Mouse (Mus musculus) megakaryocyte, adult 5-6 weeks (primary cell): ENCODE results near the gene Mif4gd. TPM values are rescaled to one million over a fixed set of nuclear protein-coding genes. Genes with fewer than 3 reads are reported as not detected.

ENCODE experiments used
- ATAC-seq: 2 replicates; pipeline ENCODE4 v1.8.0; 2016; ENCODE audit warnings: mild to moderate bottlenecking, inconsistent platforms; ENCODE audit not compliant: poor library complexity, severe bottlenecking
- total RNA-seq, 2 experiments: library from RNA; stranded (forward) in 1 of 2; stranded (reverse) in 1 of 2; fragments of 153-499, 151-499 nt in 1 of 2; fragments of 221-1000, 200-1000 nt in 1 of 2; gene quantifications; 2 replicates each; pipeline versions ENCODE4 v1.2.3 to v1.2.4; 2015 to 2017

Mif4gd gene
- total RNA-seq, 2 experiments from 2014 or later, result 24.4 to 28.0 TPM

DNA sequence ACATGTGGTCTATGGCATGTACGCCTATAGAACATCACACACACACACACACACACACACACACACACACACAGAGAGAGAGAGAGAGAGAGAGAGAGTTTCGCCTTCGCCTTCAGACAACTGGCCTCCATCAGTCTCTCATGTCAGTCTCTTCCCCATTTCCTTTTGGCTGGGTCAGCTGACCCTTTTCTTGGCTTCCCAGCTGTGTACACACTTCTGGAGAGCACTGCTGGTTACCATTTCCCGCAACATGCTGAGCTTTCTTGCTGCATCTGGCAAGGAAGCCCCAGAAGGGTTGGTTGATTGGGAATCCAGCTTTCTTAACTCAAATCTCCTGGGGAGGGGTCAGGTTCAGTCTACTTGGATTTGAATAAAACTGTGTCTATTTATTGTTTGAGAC, 21.3 kb upstream of the Mif4gd start:
- ATAC-seq, result no peak

DNA sequence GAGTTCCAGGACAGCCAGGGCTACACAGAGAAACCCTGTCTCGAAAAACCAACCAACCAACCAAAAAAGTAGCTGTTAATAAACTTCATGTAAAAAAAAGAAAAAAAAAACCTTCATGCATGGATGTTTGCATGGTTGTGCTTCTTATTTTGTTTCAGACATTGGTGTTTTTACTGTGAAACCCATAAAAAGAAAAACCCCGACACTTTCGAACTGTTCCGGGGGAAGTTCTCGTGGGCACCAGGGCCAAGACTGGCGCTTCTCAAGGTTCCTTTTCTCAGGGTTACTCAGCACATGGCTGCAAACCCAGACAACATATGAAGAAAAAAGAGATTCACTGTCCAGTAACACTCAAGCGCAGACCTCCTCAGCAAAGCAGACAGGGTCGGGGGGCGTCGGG, 20.1 kb upstream of the Mif4gd start:
- ATAC-seq, result no peak

DNA sequence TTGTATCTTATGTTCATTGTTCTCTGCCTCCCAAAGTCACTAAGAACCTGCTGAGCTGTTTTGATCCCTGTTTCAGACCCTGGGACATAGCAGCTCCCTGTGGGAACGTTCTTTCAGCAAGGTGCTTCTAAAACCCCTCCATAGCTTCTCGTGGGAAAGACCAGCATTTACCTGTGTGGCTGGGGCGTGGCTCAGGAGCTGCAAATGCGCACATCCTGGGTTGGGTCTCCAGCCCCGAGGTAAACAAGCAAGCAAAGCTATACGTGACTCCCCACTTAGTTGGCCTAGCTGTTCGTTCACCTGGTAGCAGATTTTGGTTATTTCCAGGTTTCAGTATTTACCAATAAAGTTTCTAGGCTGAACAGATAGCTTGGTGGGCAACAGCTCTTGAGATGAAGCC, 19.5 kb upstream of the Mif4gd start:
- no peak for ATAC-seq

DNA sequence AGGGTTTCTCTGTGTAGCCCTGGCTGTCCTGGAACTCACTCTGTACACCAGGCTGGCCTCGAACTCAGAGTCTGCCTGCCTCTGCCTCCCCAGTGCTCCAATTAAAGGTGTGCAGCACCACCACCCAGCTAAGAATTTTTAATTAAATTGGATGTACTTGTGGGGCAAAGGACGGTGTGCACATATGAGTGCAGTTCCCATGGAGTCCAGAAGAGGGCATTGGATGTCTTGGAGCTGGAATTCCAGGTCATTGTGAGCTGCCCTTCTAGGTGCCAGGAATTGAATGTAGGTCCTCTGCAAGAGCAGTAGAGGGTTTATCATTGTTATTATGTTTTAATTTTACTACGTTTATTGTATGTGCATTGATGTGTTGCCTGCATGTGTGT, 18.7 kb upstream of the Mif4gd start:
- ATAC-seq, result no peak

DNA sequence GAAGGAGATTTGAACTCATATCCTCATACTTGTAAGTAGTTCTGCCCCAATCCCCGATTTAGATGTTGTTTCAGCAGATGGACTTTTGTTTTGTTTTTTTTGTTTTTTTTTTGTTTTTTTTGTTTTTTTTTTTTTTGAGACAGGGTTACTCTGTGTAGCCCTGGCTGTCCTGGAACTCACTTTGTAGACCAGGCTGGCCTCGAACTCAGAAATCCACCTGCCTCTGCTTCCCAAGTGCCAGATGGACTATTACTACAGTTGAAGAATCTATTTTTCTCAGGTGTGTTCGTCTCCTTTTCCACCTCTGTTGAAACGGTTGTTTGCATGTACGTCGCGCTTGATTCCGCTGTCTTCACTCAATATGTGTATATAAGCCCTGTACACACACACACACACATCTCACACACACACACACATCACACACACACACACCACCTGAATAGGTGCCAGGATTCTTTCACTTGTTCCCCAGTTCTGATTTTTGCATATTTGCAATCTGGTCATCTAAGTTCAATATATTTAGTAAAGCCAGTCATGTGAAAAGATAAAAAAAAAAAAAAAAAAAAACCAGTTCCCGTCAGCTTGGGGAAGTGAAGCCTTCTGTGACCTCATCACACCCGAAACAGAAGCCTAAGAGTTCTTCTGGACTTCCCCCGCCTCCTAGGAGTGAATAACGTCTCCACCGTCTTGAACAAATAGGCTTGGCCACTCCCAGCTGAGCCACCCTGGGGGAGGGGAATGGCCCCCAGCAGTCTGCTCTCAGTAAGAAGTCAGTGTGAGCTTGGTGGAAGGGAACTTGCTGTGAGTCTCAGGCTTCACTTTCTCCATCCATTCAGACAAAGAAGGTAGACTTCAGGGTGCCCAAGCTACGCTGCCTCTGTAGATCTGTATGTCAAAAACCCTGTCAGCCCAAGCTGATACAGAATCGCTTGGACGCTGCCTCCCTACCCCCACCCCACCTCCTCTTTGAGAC, 18.0 kb upstream of the Mif4gd start:
- peak; percentile 68 for ATAC-seq

DNA sequence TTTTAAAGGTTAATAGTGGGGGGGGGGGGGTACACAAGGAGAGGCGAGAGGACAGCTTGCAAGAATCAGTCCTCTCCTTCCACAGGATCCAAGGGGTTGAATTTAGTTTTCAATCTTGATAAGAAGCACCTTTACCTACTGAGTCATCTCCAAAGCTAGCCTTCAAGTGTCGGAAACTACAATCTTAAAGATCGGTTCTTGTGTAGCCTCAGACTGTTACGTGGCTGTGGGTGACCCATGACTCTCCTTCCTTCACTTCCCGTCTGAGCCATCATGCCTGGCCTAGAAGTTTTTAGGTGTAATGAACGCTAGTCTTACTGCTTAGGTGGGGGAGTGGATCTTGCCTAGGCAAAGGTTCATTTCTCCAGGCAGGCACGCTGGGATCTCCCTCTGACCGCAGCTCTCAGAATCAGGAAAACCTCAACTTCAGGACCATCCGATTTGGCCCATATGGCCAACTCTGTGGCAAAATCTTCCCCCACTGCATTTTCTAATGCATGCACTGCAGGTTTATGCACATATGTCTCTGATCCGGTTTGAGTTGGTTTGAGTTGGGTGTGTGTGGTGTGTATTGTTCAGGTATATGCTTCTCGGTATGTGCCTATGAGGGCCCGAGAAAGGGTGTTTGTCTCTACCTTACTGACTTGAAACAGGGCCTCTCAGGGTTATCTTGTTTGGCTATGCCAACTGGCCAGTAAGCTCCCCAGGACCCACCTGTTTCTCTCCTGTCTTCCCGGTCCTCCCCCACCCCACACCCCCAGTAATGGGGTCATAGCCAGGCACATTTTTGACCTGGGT, 17.2 kb upstream of the Mif4gd start:
- no peak for ATAC-seq

DNA sequence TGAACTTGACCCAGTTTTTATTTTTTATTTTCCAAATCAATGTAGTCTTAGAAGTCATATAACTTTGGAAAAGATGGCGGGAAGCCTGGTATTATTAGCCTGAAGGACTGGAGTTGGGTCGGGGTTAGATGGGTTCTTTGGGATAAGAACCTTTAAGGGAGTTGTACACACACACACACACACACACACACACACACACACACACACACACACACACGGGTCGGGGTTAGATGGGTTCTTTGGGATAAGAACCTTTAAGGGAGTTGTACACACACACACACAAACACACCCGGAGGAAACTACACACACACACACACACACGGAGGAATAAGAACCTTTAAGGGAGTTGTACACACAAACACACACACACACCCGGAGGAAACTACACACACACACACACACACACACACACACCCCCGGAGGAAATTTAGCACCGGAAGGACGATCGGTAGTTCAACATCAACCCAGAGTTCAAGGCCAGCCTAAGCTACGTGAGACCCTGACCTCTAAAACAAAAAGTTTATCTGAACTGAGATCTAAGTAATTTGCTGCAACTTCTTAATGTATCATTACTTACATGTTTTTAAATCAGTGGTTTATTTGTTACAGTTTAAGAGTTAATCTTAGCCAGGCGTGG, 15.8 kb upstream of the Mif4gd start:
- ATAC-seq, result no peak

DNA sequence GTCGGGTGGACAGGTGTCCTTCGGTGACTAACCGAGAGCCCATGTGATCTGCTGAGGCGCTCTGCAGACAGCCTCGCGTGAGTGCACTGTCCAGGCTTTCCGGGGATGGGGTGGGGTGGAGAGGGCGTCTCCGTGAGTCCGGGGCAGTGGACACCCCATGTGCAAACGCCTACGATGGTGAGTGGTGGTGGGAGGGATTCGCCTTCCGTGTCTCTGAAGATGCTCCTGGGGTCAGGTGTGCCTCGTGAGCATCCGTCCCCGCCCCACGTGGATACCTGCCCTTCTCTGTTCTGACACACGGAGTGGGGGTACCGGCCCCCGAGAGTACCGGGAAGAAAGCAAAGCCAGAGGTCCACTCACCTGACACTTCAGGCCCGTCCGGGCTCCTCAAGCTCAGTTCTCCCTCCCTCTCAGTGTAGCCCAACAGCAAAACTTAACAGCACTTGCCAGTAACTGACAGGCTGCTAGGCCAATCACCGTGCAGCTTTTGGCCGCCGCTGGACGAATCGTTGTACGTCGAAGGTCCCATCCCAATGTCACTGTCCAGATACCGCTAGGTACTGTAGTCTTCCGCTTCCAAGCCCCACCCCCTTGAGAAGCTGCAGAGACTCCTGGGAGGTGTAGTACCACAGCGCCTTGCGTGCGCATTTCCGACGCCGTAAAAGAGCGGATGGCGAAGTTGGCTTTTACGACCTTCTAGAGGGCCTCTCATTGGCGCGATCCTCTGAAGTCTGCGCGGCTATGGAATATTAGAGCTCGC, 15.1 kb upstream of the Mif4gd start, which contains the start of gene Slc25a19:
Gene Slc25a19, minus strand, starts transcription at position 591 of the 760 bp plus-strand sequence.
- ATAC-seq, result peak; percentile 92

DNA sequence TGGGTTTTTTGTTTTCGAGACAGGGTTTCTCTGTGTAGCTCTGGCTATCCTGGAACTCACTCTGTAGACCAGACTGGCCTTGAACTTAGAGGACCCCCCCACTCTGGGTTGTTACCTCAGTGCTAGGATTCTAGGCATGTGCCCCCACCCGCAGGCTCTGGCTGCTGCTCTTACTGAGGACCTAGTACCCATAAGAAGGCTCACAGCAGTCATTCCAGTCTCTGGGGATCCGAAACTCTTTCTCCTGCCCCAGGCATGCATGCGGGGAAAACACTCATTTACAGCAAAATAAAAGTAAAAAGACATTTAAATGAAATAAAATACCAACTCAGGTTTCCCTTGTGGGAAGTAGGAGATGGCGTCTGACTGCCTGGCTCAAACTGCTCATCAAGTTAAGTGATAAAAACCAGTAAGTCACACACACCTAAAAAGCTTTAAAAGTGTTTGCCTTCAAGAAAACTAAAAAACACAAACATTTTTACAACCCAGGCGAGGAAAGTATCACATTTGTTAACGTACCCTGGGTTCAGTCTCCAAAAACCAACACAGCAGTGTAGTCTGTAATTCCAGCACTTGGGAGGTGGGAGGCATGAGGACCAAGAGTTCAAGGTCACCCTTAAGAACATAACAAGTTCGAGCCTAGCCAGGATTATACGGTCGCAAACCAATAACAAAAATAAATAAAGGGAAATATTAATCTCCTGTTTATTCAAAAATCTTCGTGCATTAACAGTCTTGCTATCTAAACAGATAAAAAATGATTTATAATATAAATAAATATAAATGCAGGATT, 14.3 kb upstream of the Mif4gd start:
- ATAC-seq, result no peak

DNA sequence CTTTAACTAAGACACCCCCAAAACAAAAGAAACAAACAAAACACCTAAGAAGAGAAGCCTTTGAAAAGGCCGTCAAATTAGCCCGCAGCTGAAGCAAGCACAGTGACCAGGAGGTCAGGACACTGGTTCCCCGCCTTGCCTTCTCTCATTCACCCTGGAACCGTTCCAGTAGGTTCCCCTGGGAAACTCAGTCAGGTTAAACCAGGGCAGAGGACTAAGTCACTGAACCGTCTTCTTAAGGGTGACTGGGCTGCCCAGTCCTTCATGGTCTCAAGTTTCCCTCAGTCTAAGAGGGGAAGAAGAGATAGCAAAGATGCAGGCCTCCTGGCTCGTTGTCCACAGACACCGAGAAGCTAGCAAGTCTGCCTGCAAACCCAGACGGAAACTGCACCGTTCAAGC, 13.1 kb upstream of the Mif4gd start:
- ATAC-seq, result no peak

DNA sequence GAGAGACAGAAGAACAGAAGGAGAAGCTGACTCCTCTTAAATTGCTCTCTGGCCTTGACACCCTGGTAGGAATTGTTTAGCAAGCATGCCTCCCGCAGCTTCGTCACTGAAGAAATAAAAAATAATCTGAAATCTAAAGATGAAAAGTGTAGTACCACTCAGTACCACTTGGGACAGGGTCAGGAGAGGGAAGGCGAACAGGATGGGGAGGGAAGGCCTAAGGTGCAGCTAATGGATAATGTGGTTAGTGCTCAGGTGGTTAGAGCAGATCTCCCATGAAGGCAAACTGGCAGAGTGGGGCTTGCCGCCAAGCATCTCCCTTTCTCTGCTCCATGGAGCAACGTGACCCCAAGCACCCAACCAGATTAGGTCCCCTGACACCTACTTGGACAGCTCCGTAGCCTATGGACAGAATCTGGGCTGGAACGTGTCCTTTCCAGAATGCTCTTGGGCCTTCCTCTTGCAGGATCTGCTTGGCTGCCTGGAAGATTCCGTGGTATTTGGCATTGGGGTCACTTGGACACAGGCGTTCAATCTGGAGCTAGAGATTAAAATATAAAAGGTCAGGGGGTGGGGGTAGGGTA, 10.8 kb upstream of the Mif4gd start:
- ATAC-seq, result no peak

DNA sequence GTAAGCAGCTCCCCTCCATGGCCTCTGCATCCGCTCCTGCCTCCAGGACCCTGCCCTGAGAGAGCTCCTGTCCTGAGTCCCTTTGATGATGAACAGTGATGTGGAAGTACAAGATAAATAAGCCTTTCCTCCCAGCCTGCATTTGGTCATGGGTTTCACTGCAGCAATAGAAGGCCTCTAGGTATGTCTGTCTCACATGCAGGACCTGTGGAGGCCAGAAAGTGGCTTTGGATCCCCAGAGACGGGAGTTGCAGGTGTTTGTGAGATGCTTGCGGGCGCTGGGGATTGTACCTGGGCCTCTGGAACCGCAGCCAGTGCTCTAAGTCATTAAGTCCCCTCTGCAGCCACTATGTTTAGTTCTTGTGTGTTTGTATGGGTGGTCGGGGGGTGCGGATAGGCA, 7.2 kb upstream of the Mif4gd start:
- ATAC-seq, result no peak

DNA sequence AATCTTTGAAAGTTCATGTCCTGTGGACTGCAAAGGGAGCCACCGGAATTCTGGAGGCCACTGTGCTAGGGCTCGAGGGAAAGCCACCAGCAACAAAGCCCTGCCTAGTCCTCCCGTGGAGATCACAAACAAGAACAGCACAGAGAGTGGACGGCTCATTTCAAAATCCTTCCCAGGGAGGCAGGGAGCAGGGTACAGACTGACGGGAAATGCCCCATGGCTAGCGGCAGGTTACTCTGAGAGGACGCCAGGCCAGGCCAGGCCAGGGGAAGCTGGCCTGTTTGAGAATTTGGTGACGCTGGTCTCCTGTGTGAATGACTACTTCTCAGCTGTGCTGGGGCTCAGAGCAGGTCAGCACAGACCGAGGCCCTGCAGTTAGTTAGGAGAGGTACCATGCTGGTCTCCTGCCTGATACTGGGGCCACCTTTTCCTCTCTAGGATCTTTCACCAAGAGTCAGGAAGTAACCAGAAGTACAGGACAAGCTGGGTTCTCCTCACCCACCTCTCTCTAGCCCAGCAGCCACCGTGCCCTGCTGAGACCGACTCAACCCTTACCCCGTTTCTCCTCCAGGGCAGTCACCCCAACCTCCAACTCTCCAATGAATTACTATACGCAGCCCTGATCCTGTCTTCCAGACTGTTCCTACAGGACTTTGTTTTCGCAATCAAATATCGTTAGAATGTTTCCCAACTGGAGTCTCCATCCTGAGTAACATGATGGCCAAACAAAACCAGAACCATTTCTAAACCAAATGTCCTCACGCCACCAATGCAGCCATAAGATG, 6.2 kb upstream of the Mif4gd start:
- ATAC-seq, result no peak

DNA sequence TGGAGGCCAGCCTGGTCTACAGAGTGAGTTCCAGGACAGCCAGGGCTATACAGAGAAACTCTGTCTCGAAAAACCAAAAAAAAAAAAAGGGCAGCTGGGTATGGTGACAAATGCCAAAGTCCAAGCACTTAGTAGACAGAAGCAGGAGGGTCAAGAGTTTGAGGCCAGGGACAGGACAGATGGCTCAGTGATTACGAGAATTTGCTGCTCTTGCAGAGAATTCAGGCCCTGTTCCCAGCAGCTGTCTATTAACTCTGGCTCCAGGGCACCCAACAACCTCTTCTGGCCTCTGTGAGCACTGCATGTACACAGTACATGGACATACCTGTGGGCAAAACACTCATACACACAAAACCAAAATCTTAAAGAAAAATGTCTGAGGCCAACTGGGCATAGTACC, 5.2 kb upstream of the Mif4gd start:
- no peak for ATAC-seq

DNA sequence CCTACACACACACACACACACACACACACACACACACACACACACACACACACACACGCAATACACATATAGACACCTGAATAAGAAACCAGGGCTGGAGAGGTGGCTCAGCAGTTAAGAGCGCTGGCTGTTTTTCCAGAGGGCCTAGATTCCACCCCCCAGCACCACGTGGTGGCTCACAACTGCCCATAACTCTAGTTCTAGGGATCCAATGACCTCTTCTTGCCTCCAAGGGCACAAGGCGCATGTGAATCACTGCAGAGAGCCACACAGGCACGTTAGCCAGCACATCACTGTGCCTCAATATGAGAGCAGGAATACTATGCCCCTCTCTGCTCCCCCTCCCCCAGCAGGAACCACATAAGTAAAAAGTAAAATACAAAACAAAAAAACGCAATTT, 4.1 kb upstream of the Mif4gd start:
- no peak for ATAC-seq

DNA sequence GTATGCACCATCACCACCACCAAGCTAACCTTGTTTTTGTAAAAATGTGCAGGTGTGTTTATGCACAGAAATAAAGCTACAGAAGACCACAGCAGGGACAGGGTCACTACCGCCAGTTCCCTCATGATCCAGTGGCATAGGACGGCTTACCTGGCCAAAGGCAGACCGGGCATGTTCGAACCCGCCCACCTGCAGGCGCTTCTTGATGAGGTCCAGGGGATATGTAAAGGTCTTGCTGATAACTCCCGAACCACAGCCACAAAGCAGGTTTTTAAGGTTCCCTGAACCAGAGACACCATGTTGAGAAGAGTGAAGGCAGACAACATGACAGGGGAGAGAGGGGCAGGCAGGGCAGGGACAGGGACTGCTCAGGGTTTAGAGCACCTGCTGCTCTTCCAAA, 3.6 kb upstream of the Mif4gd start:
- no peak for ATAC-seq

DNA sequence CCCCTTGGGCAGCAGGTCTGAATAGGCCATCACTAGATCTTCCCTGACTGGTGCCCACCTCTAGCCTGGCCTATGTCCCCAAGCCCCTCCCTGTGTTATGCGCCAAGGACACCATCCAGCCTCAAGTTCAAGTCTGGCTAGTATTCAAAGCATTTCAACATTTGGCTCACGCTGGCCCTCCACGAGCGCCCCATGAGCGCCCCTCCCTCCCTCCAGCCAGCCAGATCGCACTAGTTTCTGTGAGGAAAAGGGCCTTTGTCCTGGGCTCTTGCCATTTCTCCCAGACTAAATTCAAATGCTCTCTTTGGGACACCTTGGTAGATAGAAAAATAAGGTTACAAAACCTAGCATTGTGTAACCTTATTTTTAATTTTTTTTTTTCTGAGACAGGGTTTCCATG, 3.1 kb upstream of the Mif4gd start:
- no peak for ATAC-seq

DNA sequence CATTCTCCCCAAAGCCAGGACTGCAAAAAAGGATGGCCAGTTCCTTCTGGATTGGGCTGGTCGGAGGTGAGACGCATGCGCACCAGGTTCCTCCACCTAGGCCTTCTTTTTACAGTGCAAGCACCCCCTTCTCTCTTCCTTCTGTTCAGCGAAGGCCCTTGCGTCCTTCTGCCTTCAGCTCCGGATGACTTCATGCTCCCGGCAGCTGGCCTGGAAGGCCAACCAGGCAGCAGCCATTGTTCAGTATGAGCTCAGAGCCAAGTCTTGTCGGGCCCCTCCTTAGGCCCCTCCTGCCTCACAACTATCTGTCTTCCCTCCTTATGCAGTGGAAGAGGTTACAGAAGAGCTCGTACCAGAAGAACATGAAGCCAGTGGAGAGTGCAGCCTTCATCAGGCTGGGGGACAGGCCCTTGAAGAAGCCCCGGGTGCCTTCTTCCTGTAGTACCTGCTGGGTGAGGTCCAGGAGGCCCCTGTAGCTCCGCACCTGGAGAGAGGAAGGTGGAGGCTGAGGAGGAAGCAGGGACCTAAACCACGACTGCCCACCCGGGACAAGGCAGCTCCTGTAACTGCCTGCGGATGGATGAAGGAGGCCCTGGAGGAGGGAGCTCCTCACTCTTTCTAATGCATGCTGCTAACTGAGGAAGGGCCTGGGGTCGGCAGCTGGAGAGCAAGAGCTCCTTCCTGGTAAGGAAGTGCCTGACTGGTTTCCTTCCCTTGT, 2.5 kb upstream of the Mif4gd start:
- no peak for ATAC-seq
